Mouse (Mus musculus) liver, postnatal 0 days (tissue): ENCODE measurements around the gene Msx1. TPM values are rescaled to one million over a fixed set of nuclear protein-coding genes. Genes with fewer than 3 reads are reported as not detected.

Source experiments
- ATAC-seq: fragments of 200-750 bp; cut with Nextera tagmentation; 2 replicates; pipeline ENCODE4 v1.8.0; 2017; ENCODE audit warnings: mild to moderate bottlenecking, moderate library complexity
- DNase-seq: peaks from one replicate; pipeline ENCODE4 v3.0.0-alpha.2; 2016
- H3K27ac ChIP-seq: fragments of 300-500 bp; sonication (generic); 2 replicates; pipeline ENCODE4 v1.5.1; 2014; ENCODE audit warnings: antibody characterized with exemption, moderate library complexity, mild to moderate bottlenecking, low read depth
- H3K27me3 ChIP-seq: fragments of 300-500 bp; sonication (generic); 2 replicates; pipeline ENCODE4 v1.6.1; 2014; ENCODE audit warnings: low read length, control low read depth, mixed read lengths; ENCODE audit not compliant: insufficient read depth
- H3K36me3 ChIP-seq: fragments of 300-500 bp; sonication (generic); replicated peaks from 2 replicates; pipeline ENCODE4 v1.6.1; 2014; ENCODE audit warnings: mild to moderate bottlenecking, control low read depth, low read length, moderate library complexity, mixed read lengths; ENCODE audit not compliant: insufficient read depth
- H3K4me1 ChIP-seq: fragments of 300-500 bp; sonication (generic); 2 replicates; pipeline ENCODE4 v1.6.1; 2014; ENCODE audit warnings: antibody characterized with exemption, mild to moderate bottlenecking, control low read depth; ENCODE audit not compliant: insufficient read depth
- H3K4me2 ChIP-seq: fragments of 300-500 bp; sonication (generic); 2 replicates; pipeline ENCODE4 v1.6.1; 2014; ENCODE audit warnings: low read depth, mild to moderate bottlenecking, low read length, moderate library complexity, mixed read lengths
- H3K4me3 ChIP-seq: fragments of 300-500 bp; sonication (generic); 2 replicates; pipeline ENCODE4 v1.5.1; 2014; ENCODE audit warnings: low read depth, low read length
- H3K9ac ChIP-seq: fragments of 300-500 bp; sonication (generic); replicated peaks from 2 replicates; pipeline ENCODE4 v1.6.1; 2014; ENCODE audit warnings: mild to moderate bottlenecking, moderate library complexity
- H3K9me3 ChIP-seq: fragments of 300-500 bp; sonication (generic); 2 replicates; pipeline ENCODE4 v1.6.1; 2016; ENCODE audit warnings: mild to moderate bottlenecking, control low read depth, low read length, mixed read lengths
- CTCF ChIP-seq: sonication (generic); IDR thresholded peaks from 2 replicates; pipeline ENCODE4 v1.5.1; 2016; ENCODE audit warnings: antibody characterized with exemption, low read depth
- EP300 ChIP-seq: IDR thresholded peaks from 2 replicates; pipeline ENCODE4 v1.6.1; 2016; ENCODE audit warnings: antibody characterized with exemption, low read depth, mild to moderate bottlenecking
- WGBS: fragments of 180-500 bp; shearing (Covaris S2); extraction: QIAGEN DNeasy Blood & Tissue Kit; methylation state at CpG from one replicate; pipeline ENCODE4 v1.1.7; 2014; ENCODE audit not compliant: insufficient replicate concordance; 5-methylcytosine and 5-hydroxymethylcytosine counted together
- polyA plus RNA-seq: library from polyadenylated mRNA; unstranded; fragments of >200 nt; fragmentation: Nextera tagmentation; extraction: Ambion mirVana; gene quantifications from 2 replicates; pipeline ENCODE4 v1.2.1, GENCODE M21; 2015

Gene Msx1
- polyA plus RNA-seq, 1 experiment from 2014 or later = not detected

- WGBS = under 1% methylated on average over 9 of the region's 9 CpGs
- Histone ChIP-seq H3K4me2 (no peak overlapping the region), H3K27me3 (peaks cover 97% of the 10 kb centered on the region), H3K9me3 (no peaks in the 10 kb centered on the region), H3K4me1 (peaks cover 9% of the 10 kb centered on the region), H3K4me3 (no peak overlapping the region), H3K36me3 (no peaks in the 10 kb centered on the region), H3K27ac (no peak overlapping the region), H3K9ac (no peak overlapping the region)
- DNase-seq (no peak), ATAC-seq (no peak)
- TF ChIP-seq EP300 = no peak
- no peak for TF ChIP-seq CTCF
Observed at GRCm38 (mm10) chr5:37827626-37827950, 3.2 kb upstream of the Msx1 start.

- Histone ChIP-seq H3K4me1 (peaks cover 9% of the 10 kb centered on the region), H3K9ac (no peak overlapping the region), H3K27me3 (peaks cover 98% of the 10 kb centered on the region), H3K36me3 (no peaks in the 10 kb centered on the region), H3K27ac (no peak overlapping the region), H3K9me3 (no peaks in the 10 kb centered on the region), H3K4me2 (no peak overlapping the region), H3K4me3 (0 out of 2 replicates have a peak overlapping the region, but pooled peaks have one; percentile 6)
- 2% methylated on average over 59 of the region's 59 CpGs for WGBS
- ATAC-seq (no peak), DNase-seq (no peak)
- TF ChIP-seq CTCF (no peak), EP300 (no peak)
Observed at GRCm38 (mm10) chr5:37826706-37827625, 2.6 kb upstream of the Msx1 start.

GRCm38 (mm10) chr5:37825611-37826445 is 1.4 kb upstream of the Msx1 start:
- ATAC-seq (no peak), DNase-seq (no peak)
- peaks cover 98% of the 10 kb centered on the region for H3K27me3 ChIP-seq
- H3K4me2 ChIP-seq = no peak overlapping the region
- H3K36me3 ChIP-seq = no peaks in the 10 kb centered on the region
- 2% methylated on average over 37 of the region's 37 CpGs for WGBS
- H3K27ac ChIP-seq = no peak overlapping the region
- no peak for TF ChIP-seq CTCF
- no peak for TF ChIP-seq EP300
- H3K4me3 ChIP-seq = no peak overlapping the region
- no peaks in the 10 kb centered on the region for H3K9me3 ChIP-seq
- no peak overlapping the region for H3K9ac ChIP-seq
- H3K4me1 ChIP-seq = peaks cover 9% of the 10 kb centered on the region

- no peak overlapping the region for H3K4me3 ChIP-seq
- ATAC-seq = no peak
- peaks cover 99% of the 10 kb centered on the region for H3K27me3 ChIP-seq
- peaks cover 9% of the 10 kb centered on the region for H3K4me1 ChIP-seq
- no peak overlapping the region for H3K27ac ChIP-seq
- H3K9me3 ChIP-seq = no peaks in the 10 kb centered on the region
- H3K9ac ChIP-seq = no peak overlapping the region
- no peak for DNase-seq
- H3K36me3 ChIP-seq = no peaks in the 10 kb centered on the region
- no peak overlapping the region for H3K4me2 ChIP-seq
- 3% methylated on average over 7 of the region's 7 CpGs for WGBS
- TF ChIP-seq EP300 = no peak
- no peak for TF ChIP-seq CTCF
Observed at GRCm38 (mm10) chr5:37825111-37825600, 773 bp upstream of the Msx1 start.

GRCm38 (mm10) chr5:37823721-37824460 is 492 bp downstream of the Msx1 start:
- peak; percentile 31; the same call in 1 of the 2 replicates for ATAC-seq
- H3K27ac ChIP-seq = no peak overlapping the region
- DNase-seq = no peak
- H3K4me3 ChIP-seq = peak overlapping the region; percentile 44
- H3K9me3 ChIP-seq = no peaks in the 10 kb centered on the region
- H3K27me3 ChIP-seq = peaks cover 97% of the 10 kb centered on the region
- peak overlapping the region; percentile 72 for H3K4me2 ChIP-seq
- H3K9ac ChIP-seq = no peak overlapping the region; the same call in 1 of the 2 replicates
- TF ChIP-seq CTCF (no peak), EP300 (no peak)
- no peaks in the 10 kb centered on the region for H3K36me3 ChIP-seq
- H3K4me1 ChIP-seq = peaks cover 9% of the 10 kb centered on the region
- 3% methylated on average over 46 of the region's 58 CpGs for WGBS
